Mouse (Mus musculus) spleen, adult 2 months (tissue): ENCODE measurements around the gene Btbd16. TPM values are rescaled to one million over a fixed set of nuclear protein-coding genes. Genes with fewer than 3 reads are reported as not detected.

Experiments used
- DNase-seq, 2 experiments: peaks; one replicate each; pipeline versions ENCODE4 v3.0.0 to v3.0.0-alpha.2; 2012 to 2021; ENCODE audit warnings: low spot score in 2 of 2, low read depth in 1 of 2
- H3K27ac ChIP-seq: fragments of 200-500 bp; 2 replicates; pipeline ENCODE4 v1.5.1; 2012; ENCODE audit warnings: low read length, inconsistent platforms; ENCODE audit not compliant: insufficient read depth
- H3K27me3 ChIP-seq: fragments of 200-500 bp; 2 replicates; pipeline ENCODE4 v1.6.1; 2012; ENCODE audit warnings: mild to moderate bottlenecking, moderate library complexity, low read length, inconsistent platforms; ENCODE audit not compliant: control insufficient read depth, insufficient read depth
- H3K36me3 ChIP-seq: fragments of 200-500 bp; 2 replicates; pipeline ENCODE4 v1.6.1; 2012; ENCODE audit warnings: mild to moderate bottlenecking, low read length, inconsistent platforms; ENCODE audit not compliant: control insufficient read depth, insufficient read depth
- H3K4me1 ChIP-seq: fragments of 200-500 bp; 2 replicates; pipeline ENCODE4 v1.6.1; 2011; ENCODE audit warnings: inconsistent platforms; ENCODE audit not compliant: control insufficient read depth, insufficient read depth, insufficient read length
- H3K4me3 ChIP-seq: fragments of 200-500 bp; 2 replicates; pipeline ENCODE4 v1.5.1; 2011; ENCODE audit warnings: mild to moderate bottlenecking, inconsistent platforms; ENCODE audit not compliant: insufficient read depth, insufficient read length; ENCODE audit errors: extremely low read depth
- CTCF ChIP-seq: fragments of 200-500 bp; IDR thresholded peaks from 2 replicates; pipeline ENCODE4 v1.5.1; 2011; ENCODE audit warnings: mild to moderate bottlenecking, inconsistent platforms; ENCODE audit not compliant: insufficient read depth, insufficient read length, insufficient replicate concordance; ENCODE audit errors: extremely low read depth
- POLR2A ChIP-seq: fragments of 200-500 bp; IDR thresholded peaks from 2 replicates; pipeline ENCODE4 v1.6.1; 2011; ENCODE audit warnings: low read depth, low read length, inconsistent platforms
- WGBS: fragments of 180-500 bp; shearing (Covaris S2); methylation state at CpG from one replicate; pipeline ENCODE4 v1.1.7; 2018; 5-methylcytosine and 5-hydroxymethylcytosine counted together
- polyA plus RNA-seq: library from polyadenylated mRNA; depleted of rRNA; stranded (reverse); fragments of >200 nt; gene quantifications from 2 replicates; pipeline ENCODE4 v1.2.3, GENCODE M21; 2012

Btbd16 gene
- polyA plus RNA-seq, 1 experiment = 0.20 TPM

DNA sequence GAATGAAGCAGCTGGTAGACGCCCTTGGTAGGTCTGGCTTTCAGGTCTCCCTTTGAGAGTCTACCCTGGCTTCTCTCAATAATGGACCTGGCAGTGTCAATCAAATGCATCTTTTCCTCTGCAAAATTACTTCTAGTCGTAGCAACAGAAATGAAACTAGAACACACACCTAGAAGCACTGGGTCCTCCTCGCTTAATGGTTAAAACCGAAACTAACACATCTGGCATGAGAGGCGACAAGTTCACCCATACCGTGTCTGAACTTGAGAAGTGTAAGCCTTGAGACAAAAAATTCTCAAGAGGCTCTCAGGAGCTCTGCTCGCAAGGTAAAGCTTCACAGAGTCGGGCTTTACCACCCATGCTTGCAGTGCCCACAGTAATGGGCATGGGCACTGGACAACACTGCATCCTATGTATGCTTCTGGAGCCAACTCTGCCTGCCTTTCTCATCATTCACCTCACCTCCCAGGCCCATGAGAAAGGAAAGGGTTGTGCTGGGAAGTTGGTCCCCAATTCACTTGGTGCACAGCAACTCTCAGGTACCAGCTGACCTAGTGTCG lies 54.1 kb downstream of the Btbd16 start:
- TF ChIP-seq POLR2A (no peak), CTCF (no peak)
- Histone ChIP-seq H3K4me1 (peaks cover 8% of the 10 kb centered on the region; the same call in 1 of the 2 replicates), H3K4me3 (peak overlapping the region; percentile 7; the same call in 1 of the 2 replicates), H3K27ac (peak overlapping the region; percentile 45), H3K27me3 (no peaks in the 10 kb centered on the region), H3K36me3 (no peaks in the 10 kb centered on the region)
- DNase-seq = no peak
- WGBS = 33% methylated on average over 9 of the region's 9 CpGs

GRCm38 (mm10) chr7:130828475-130828874 lies 54.6 kb downstream of the Btbd16 start:
- Histone ChIP-seq H3K27ac (peak overlapping the region; percentile 45; the same call in 1 of the 2 replicates), H3K36me3 (no peaks in the 10 kb centered on the region), H3K4me1 (peaks cover 8% of the 10 kb centered on the region; the same call in 1 of the 2 replicates), H3K4me3 (no peak overlapping the region), H3K27me3 (no peaks in the 10 kb centered on the region)
- TF ChIP-seq CTCF (no peak), POLR2A (no peak)
- WGBS = 18% methylated on average over 10 of the region's 10 CpGs
- peak in 1 of 2 experiments; percentile 9 for DNase-seq

DNA sequence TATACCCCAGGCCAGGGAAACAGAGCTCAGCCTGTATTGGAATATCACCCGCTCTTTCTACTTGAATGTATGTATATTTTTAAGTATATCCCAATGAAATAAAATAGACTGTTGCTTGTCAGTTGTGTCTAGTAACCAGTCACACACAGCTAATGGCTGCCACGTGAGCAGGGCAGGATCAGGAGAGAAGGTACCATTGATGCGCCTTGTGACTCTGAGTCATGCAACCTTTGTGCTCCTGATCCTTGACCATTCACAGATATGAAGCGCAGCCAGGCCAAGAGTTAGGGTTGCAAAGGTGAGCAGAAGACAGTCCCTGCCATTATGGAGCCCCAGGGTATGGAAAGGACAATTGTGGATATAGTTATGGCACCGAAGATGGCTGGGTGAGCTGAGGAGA lies 57.7 kb downstream of the Btbd16 start:
- Histone ChIP-seq H3K36me3 (no peaks in the 10 kb centered on the region), H3K4me1 (peaks cover 8% of the 10 kb centered on the region; the same call in 1 of the 2 replicates), H3K27ac (no peak overlapping the region), H3K4me3 (no peak overlapping the region), H3K27me3 (no peaks in the 10 kb centered on the region)
- DNase-seq = no peak
- WGBS = 91% methylated on average over 5 of the region's 5 CpGs
- TF ChIP-seq CTCF (no peak), POLR2A (no peak)

- peak; percentile 19 to 82 for DNase-seq
- Histone ChIP-seq H3K27me3 (no peaks in the 10 kb centered on the region), H3K36me3 (no peaks in the 10 kb centered on the region), H3K4me1 (no peaks in the 10 kb centered on the region), H3K4me3 (no peak overlapping the region), H3K27ac (no peak overlapping the region)
- 53% methylated on average over 21 of the region's 21 CpGs for WGBS
- TF ChIP-seq CTCF (no peak), POLR2A (no peak)
Measured at GRCm38 (mm10) chr7:130834299-130834698, 60.4 kb downstream of the Btbd16 start.

- Histone ChIP-seq H3K4me3 (no peak overlapping the region), H3K27ac (no peak overlapping the region), H3K4me1 (no peaks in the 10 kb centered on the region), H3K27me3 (no peaks in the 10 kb centered on the region), H3K36me3 (no peaks in the 10 kb centered on the region)
- no peak for TF ChIP-seq CTCF
- no peak for TF ChIP-seq POLR2A
- WGBS = 75% methylated on average over 18 of the region's 18 CpGs
- DNase-seq = no peak
Measured at GRCm38 (mm10) chr7:130834958-130835861, 61.3 kb downstream of the Btbd16 start.

DNA sequence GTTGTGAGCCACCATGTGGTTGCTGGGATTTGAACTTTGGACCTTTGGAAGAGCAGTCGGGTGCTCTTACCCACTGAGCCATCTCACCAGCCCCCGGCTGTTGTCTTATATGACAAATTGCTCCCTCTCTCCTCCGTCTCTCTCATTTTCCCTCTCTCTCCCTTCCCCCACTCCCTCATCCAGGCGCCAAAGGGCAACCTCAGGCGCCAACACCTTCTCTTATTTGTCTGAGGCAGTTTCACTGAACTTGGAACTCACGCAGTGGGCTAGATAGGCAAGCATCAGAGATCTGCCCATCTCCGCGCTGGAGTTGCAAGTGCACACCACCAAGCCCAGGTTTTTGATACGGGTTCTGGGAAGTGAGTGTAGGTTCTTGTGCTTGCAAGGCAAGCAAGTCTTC lies 62.2 kb downstream of the Btbd16 start:
- no peaks in the 10 kb centered on the region for H3K36me3 ChIP-seq
- H3K27me3 ChIP-seq = no peaks in the 10 kb centered on the region
- H3K4me1 ChIP-seq = no peaks in the 10 kb centered on the region
- DNase-seq = no peak
- TF ChIP-seq POLR2A (no peak), CTCF (no peak)
- H3K27ac ChIP-seq = no peak overlapping the region
- 91% methylated on average over 9 of the region's 9 CpGs for WGBS
- no peak overlapping the region for H3K4me3 ChIP-seq
